Comparison of ENCODE assay signal across 7 mouse cellular contexts in the genomic region with DNA sequence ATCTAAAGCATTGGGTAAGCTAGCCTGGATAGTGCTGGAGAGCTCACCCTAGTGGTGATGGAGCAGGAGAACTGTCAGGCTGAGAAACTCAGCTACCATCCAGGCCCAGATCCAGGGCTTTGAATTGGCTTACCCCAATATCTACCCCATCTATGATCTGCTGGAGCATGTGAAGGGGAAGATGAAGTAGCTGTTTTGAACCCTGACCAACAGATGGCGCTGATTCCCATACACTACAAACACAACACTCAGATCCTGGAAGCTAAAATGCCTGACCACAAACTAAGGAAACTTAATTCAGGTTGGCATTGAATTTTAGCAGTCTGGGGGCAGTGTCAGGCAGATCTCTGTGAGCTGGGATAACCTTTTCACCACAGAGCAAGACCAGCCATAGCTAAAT. TPM values are rescaled to one million over a fixed set of nuclear protein-coding genes. Genes with fewer than 3 reads are reported as not detected.
DNase-seq lines count a peak whose midpoint lies in the region; ATAC-seq and TF ChIP-seq lines count a peak whose summit lies in the region.

No protein-coding gene starts in this region.

- H3K4me3 ChIP-seq in hindbrain, embryonic 11.5 days (ENCODE audit: low read depth, low read length) = no peak overlapping the region
- no peak overlapping the region for H3K4me3 ChIP-seq in hindbrain, embryonic 13.5 days
- H3K4me3 ChIP-seq in MEL (ENCODE audit: control insufficient read depth in 1 of 2, insufficient read depth in 1 of 2, low read depth in 2 of 2, low read length in 2 of 2) = no peak overlapping the region

- no peak overlapping the region for H3K27ac ChIP-seq in hindbrain, embryonic 11.5 days (ENCODE audit: low read depth, low read length)
- no peak overlapping the region for H3K27ac ChIP-seq in hindbrain, embryonic 13.5 days
- no peak overlapping the region for H3K27ac ChIP-seq in MEL (ENCODE audit: control insufficient read depth, low read depth, low read length)

- no peaks in the 10 kb centered on the region for H3K36me3 ChIP-seq in hindbrain, embryonic 11.5 days (ENCODE audit: control insufficient read depth, insufficient read depth, low read length)
- H3K36me3 ChIP-seq in hindbrain, embryonic 13.5 days = no peaks in the 10 kb centered on the region
- no peaks in the 10 kb centered on the region for H3K36me3 ChIP-seq in MEL (ENCODE audit: control insufficient read depth in 1 of 2, insufficient read depth in 2 of 2, low read length in 2 of 2)

- H3K9me3 ChIP-seq in hindbrain, embryonic 11.5 days (ENCODE audit: control insufficient read depth, low read length) = no peaks in the 10 kb centered on the region
- 0 out of 2 replicates have a peak, but pooled peaks cover 4% of the 10 kb centered on the region for H3K9me3 ChIP-seq in hindbrain, embryonic 13.5 days
- H3K9me3 ChIP-seq in MEL (replicated peaks; ENCODE audit: insufficient read depth, low read length) = no peaks in the 10 kb centered on the region

- TF ChIP-seq CTCF in MEL (IDR thresholded peaks at IDR 0.05 in 2 of 3, conservative IDR thresholded peaks at IDR 0.05 in 1 of 3; ENCODE audit: control insufficient read depth in 1 of 3, insufficient read depth in 1 of 3, low read depth in 2 of 3, low read length in 3 of 3, poor library complexity in 1 of 3, severe bottlenecking in 1 of 3) = peak; percentile 45 to 82 (median 74)

- TF ChIP-seq EP300 in MEL (IDR thresholded peaks at IDR 0.05; ENCODE audit: low read depth in 1 of 2, low read length in 2 of 2) = no peak

- no peak for TF ChIP-seq POLR2A in MEL (IDR thresholded peaks at IDR 0.05; ENCODE audit: control insufficient read depth in 1 of 2, insufficient read depth in 1 of 2, low read depth in 1 of 2, low read length in 2 of 2, poor library complexity in 1 of 2)

- no peak for ATAC-seq in hindbrain, embryonic 11.5 days (ENCODE audit: low FRiP score)
- ATAC-seq in hindbrain, embryonic 13.5 days (ENCODE audit: low FRiP score) = no peak

- no peaks in the 10 kb centered on the region for H3K27me3 ChIP-seq in hindbrain, embryonic 11.5 days (ENCODE audit: control insufficient read depth, insufficient read depth, low read length)
- no peaks in the 10 kb centered on the region for H3K27me3 ChIP-seq in hindbrain, embryonic 13.5 days
- H3K27me3 ChIP-seq in MEL (ENCODE audit: control insufficient read depth in 1 of 2, insufficient read depth in 2 of 2, low read length in 2 of 2) = no peaks in the 10 kb centered on the region

- no peak overlapping the region for H3K4me2 ChIP-seq in hindbrain, embryonic 11.5 days (replicated peaks; ENCODE audit: low read depth, low read length)
- H3K4me2 ChIP-seq in hindbrain, embryonic 13.5 days = no peak overlapping the region

- 26% methylated on average over 1 of the region's 1 CpGs for WGBS in hindbrain, embryonic 11.5 days
- WGBS in hindbrain, embryonic 13.5 days = 15% methylated on average over 1 of the region's 1 CpGs

- DNase-seq in hindbrain, embryonic 11.5 days (ENCODE audit: low spot score) = peak; percentile 23
- DNase-seq in CD4-positive helper T cell, adult 2 months (ENCODE audit: low read depth, low spot score) = peak; percentile 54
- DNase-seq in MEL (ENCODE audit: low read depth, low spot score) = peak; percentile 87
- peak; percentile 35 for DNase-seq in embryo, embryonic 11.5 days (ENCODE audit: low read depth, low spot score)
- peak; percentile 16 to 18 for DNase-seq in lung, adult 18-20 months
- DNase-seq in thymus, postnatal 36 days = peak; percentile 34 to 48

- TF ChIP-seq RAD21 in MEL (IDR thresholded peaks at IDR 0.05; ENCODE audit: low read depth, low read length) = peak; percentile 25

- no peaks in the 10 kb centered on the region for H3K79me2 ChIP-seq in MEL (ENCODE audit: control insufficient read depth, insufficient read depth, low read length, poor library complexity)

- H3K4me1 ChIP-seq in hindbrain, embryonic 11.5 days (replicated peaks; ENCODE audit: control insufficient read depth, insufficient read depth, low read length) = no peaks in the 10 kb centered on the region
- H3K4me1 ChIP-seq in hindbrain, embryonic 13.5 days (replicated peaks) = no peaks in the 10 kb centered on the region
- H3K4me1 ChIP-seq in MEL (ENCODE audit: control insufficient read depth in 1 of 2, insufficient read depth in 2 of 2, low read length in 2 of 2) = no peaks in the 10 kb centered on the region

- no peak overlapping the region for H3K9ac ChIP-seq in hindbrain, embryonic 11.5 days (ENCODE audit: low read depth, low read length)
- no peak overlapping the region for H3K9ac ChIP-seq in hindbrain, embryonic 13.5 days
- no peak overlapping the region for H3K9ac ChIP-seq in MEL (ENCODE audit: control insufficient read depth, low read depth, low read length, poor library complexity, severe bottlenecking)

TF ChIP-seq in MEL, 35 proteins besides CTCF, POLR2A, EP300 and RAD21:
- no peak for TF ChIP-seq CHD1 (IDR thresholded peaks at IDR 0.05; ENCODE audit: low read depth, low read length)
- no peak for TF ChIP-seq ZNF384 (IDR thresholded peaks at IDR 0.05; ENCODE audit: low read depth, low read length)
- peak; percentile 36 for TF ChIP-seq SMC3 (IDR thresholded peaks at IDR 0.05; ENCODE audit: low read depth, low read length)
- peak; percentile 17; the same call in 1 of the 2 replicates for TF ChIP-seq RCOR1 (IDR thresholded peaks at IDR 0.05; ENCODE audit: low read depth, low read length)
- 0 out of 2 replicates have a peak, but pooled peaks have one; percentile 20 for TF ChIP-seq ZC3H11A (IDR thresholded peaks at IDR 0.05; ENCODE audit: low read depth, low read length)
TF ChIP-seq in MEL: peak in this region for 3.

RNA-seq across cellular contexts. Expression of gene Scaper, which starts 8.9 kb away (rescaled TPM):
- polyA plus RNA-seq in hindbrain, embryonic 11.5 days (2014; fragmentation: Nextera tagmentation; extraction: Ambion mirVana) = 14.7 and 15.1 TPM in 2 replicates
- polyA plus RNA-seq in hindbrain, embryonic 13.5 days (2015; fragmentation: Nextera tagmentation; extraction: Ambion mirVana) = 42.1 and 43.3 TPM in 2 replicates
- total RNA-seq in MEL (2012; rRNA removed) = 3.8 and 3.9 TPM in 2 replicates
- polyA plus RNA-seq in MEL (2012; ENCODE audit: insufficient read depth in 1 of 2, insufficient read length in 2 of 2, low read depth in 1 of 2, low replicate concordance in 2 of 2, missing spikeins in 1 of 2) = 1 to 10 TPM in 1 of 2 experiments, not detected in 1; 4.1 TPM

Comparison
In these comparisons a context has a peak if more than half of its experiments do, and no peak if none do; other contexts are left out.
1. DNase-seq: peak in every context shown above with its lines; median percentile 87 in MEL; 54 in CD4-positive helper T cell, adult 2 months; 41 in thymus, postnatal 36 days; 35 in embryo, embryonic 11.5 days; 23 in hindbrain, embryonic 11.5 days; 17 in lung, adult 18-20 months.